Mouse (Mus musculus): ENCODE data around the gene Cnp. TPM values are rescaled to one million over a fixed set of nuclear protein-coding genes. Genes with fewer than 3 reads are reported as not detected.
"Not testable (repeated sequence)": the region's sequence is repeated elsewhere in the genome, so short reads cannot be mapped to it uniquely, and the experiment has no call there.

The Cnp gene
- polyA plus RNA-seq, 1 experiment from 2014 or later, result 34.7 TPM

GRCm38 (mm10) chr11:100611627-100612026 lies 36.9 kb downstream of the Cnp start:
- Histone ChIP-seq H3K4me2 (ENCODE audit: low read length) (no peak overlapping the region), H3K4me1 (replicated peaks; ENCODE audit: control insufficient read depth, insufficient read depth, low read length) (peaks cover 8% of the 10 kb centered on the region; the same call in 1 of the 2 replicates), H3K4me3 (ENCODE audit: low read depth, low read length) (no peak overlapping the region), H3K9ac (ENCODE audit: low read length) (no peak overlapping the region), H3K36me3 (ENCODE audit: control insufficient read depth, insufficient read depth, low read length) (peaks cover 23% of the 10 kb centered on the region), H3K27me3 (replicated peaks; ENCODE audit: control insufficient read depth, insufficient read depth, low read length) (no peaks in the 10 kb centered on the region), H3K27ac (ENCODE audit: low read depth) (no peak overlapping the region), H3K9me3 (ENCODE audit: control insufficient read depth, low read length) (no peaks in the 10 kb centered on the region)
- ATAC-seq (replicated peaks; ENCODE audit: low FRiP score, low TSS enrichment, low read depth) (no peak), DNase-seq (ENCODE audit: low spot score) (no peak)
- WGBS, result 88% methylated on average over 6 of the region's 6 CpGs

GRCm38 (mm10) chr11:100613241-100613640 lies 38.5 kb downstream of the Cnp start:
- DNase-seq (ENCODE audit: low spot score), result no peak

GRCm38 (mm10) chr11:100616332-100616731 lies 41.6 kb downstream of the Cnp start:
- H3K27me3 ChIP-seq (replicated peaks; ENCODE audit: control insufficient read depth, insufficient read depth, low read length), result no peaks in the 10 kb centered on the region
- peaks cover 14% of the 10 kb centered on the region for H3K4me1 ChIP-seq (replicated peaks; ENCODE audit: control insufficient read depth, insufficient read depth, low read length)
- no peak overlapping the region for H3K4me3 ChIP-seq (ENCODE audit: low read depth, low read length)
- H3K36me3 ChIP-seq (ENCODE audit: control insufficient read depth, insufficient read depth, low read length), result peaks cover 7% of the 10 kb centered on the region; the same call in 1 of the 2 replicates
- H3K27ac ChIP-seq (ENCODE audit: low read depth), result no peak overlapping the region
- no peaks in the 10 kb centered on the region for H3K9me3 ChIP-seq (ENCODE audit: control insufficient read depth, low read length)
- ATAC-seq (replicated peaks; ENCODE audit: low FRiP score, low TSS enrichment, low read depth) (no peak), DNase-seq (ENCODE audit: low spot score) (no peak)
- 88% methylated on average over 5 of the region's 5 CpGs for WGBS
- H3K9ac ChIP-seq (ENCODE audit: low read length), result no peak overlapping the region
- no peak overlapping the region for H3K4me2 ChIP-seq (ENCODE audit: low read length)

More at GRCm38 (mm10) chr11:100613241-100613640, 38.5 kb downstream of the Cnp start:
- no peak overlapping the region for H3K27ac ChIP-seq (ENCODE audit: low read depth)
- H3K4me1 ChIP-seq (replicated peaks; ENCODE audit: control insufficient read depth, insufficient read depth, low read length), result peaks cover 16% of the 10 kb centered on the region
- H3K9me3 ChIP-seq (ENCODE audit: control insufficient read depth, low read length), result no peaks in the 10 kb centered on the region
- H3K9ac ChIP-seq (ENCODE audit: low read length), result no peak overlapping the region
- no peak overlapping the region for H3K4me3 ChIP-seq (ENCODE audit: low read depth, low read length)
- peaks cover 18% of the 10 kb centered on the region for H3K36me3 ChIP-seq (ENCODE audit: control insufficient read depth, insufficient read depth, low read length)
- no peak overlapping the region; the same call in 1 of the 2 replicates for H3K4me2 ChIP-seq (ENCODE audit: low read length)
- WGBS, result 88% methylated on average over 3 of the region's 3 CpGs
- ATAC-seq (replicated peaks; ENCODE audit: low FRiP score, low TSS enrichment, low read depth), result no peak
- no peaks in the 10 kb centered on the region for H3K27me3 ChIP-seq (replicated peaks; ENCODE audit: control insufficient read depth, insufficient read depth, low read length)

GRCm38 (mm10) chr11:100616836-100617235 lies 42.1 kb downstream of the Cnp start:
- DNase-seq (ENCODE audit: low spot score); ATAC-seq (replicated peaks; ENCODE audit: low FRiP score, low TSS enrichment, low read depth); H3K4me2 ChIP-seq (ENCODE audit: low read length); H3K9ac ChIP-seq (ENCODE audit: low read length); H3K27ac ChIP-seq (ENCODE audit: low read depth); H3K9me3 ChIP-seq (ENCODE audit: control insufficient read depth, low read length); H3K27me3 ChIP-seq (replicated peaks; ENCODE audit: control insufficient read depth, insufficient read depth, low read length); H3K4me3 ChIP-seq (ENCODE audit: low read depth, low read length); H3K36me3 ChIP-seq (ENCODE audit: control insufficient read depth, insufficient read depth, low read length): not testable (repeated sequence)
- H3K4me1 ChIP-seq (replicated peaks; ENCODE audit: control insufficient read depth, insufficient read depth, low read length), result peaks cover 14% of the 10 kb centered on the region
- 94% methylated on average over 7 of the region's 7 CpGs for WGBS

GRCm38 (mm10) chr11:100617480-100617879 lies 42.8 kb downstream of the Cnp start:
- Histone ChIP-seq H3K4me3 (ENCODE audit: low read depth, low read length) (peak overlapping the region; percentile 99), H3K27ac (ENCODE audit: low read depth) (no peak overlapping the region), H3K27me3 (replicated peaks; ENCODE audit: control insufficient read depth, insufficient read depth, low read length) (no peaks in the 10 kb centered on the region), H3K4me1 (replicated peaks; ENCODE audit: control insufficient read depth, insufficient read depth, low read length) (peaks cover 14% of the 10 kb centered on the region), H3K9me3 (ENCODE audit: control insufficient read depth, low read length) (no peaks in the 10 kb centered on the region), H3K36me3 (ENCODE audit: control insufficient read depth, insufficient read depth, low read length) (peaks cover 7% of the 10 kb centered on the region; the same call in 1 of the 2 replicates), H3K9ac (ENCODE audit: low read length) (peak overlapping the region; percentile 16; the same call in 1 of the 2 replicates), H3K4me2 (ENCODE audit: low read length) (peak overlapping the region; percentile 85)
- DNase-seq (ENCODE audit: low spot score) (no peak), ATAC-seq (replicated peaks; ENCODE audit: low FRiP score, low TSS enrichment, low read depth) (no peak)
- WGBS, result 65% methylated on average over 4 of the region's 4 CpGs

GRCm38 (mm10) chr11:100618761-100619484 lies 44.2 kb downstream of the Cnp start, which contains the start of gene Nkiras2:
Nkiras2 (plus strand) TSS chr11:100619244.
- Histone ChIP-seq H3K27me3 (replicated peaks; ENCODE audit: control insufficient read depth, insufficient read depth, low read length) (no peaks in the 10 kb centered on the region), H3K27ac (ENCODE audit: low read depth) (peak within 1 kb of the TSS; percentile 94), H3K4me3 (ENCODE audit: low read depth, low read length) (peak within 1 kb of the TSS; percentile 99), H3K4me2 (ENCODE audit: low read length) (peak within 1 kb of the TSS; percentile 85), H3K9me3 (ENCODE audit: control insufficient read depth, low read length) (no peaks in the 10 kb centered on the region), H3K36me3 (ENCODE audit: control insufficient read depth, insufficient read depth, low read length) (peaks cover 7% of the 10 kb centered on the region; the same call in 1 of the 2 replicates), H3K9ac (ENCODE audit: low read length) (peak within 1 kb of the TSS; percentile 96), H3K4me1 (replicated peaks; ENCODE audit: control insufficient read depth, insufficient read depth, low read length) (peaks cover 17% of the 10 kb centered on the region)
- under 1% methylated on average over 33 of the region's 36 CpGs for WGBS
- DNase-seq (ENCODE audit: low spot score) (no peak), ATAC-seq (replicated peaks; ENCODE audit: low FRiP score, low TSS enrichment, low read depth) (peak; percentile 62)

GRCm38 (mm10) chr11:100619485-100619975 lies 44.8 kb downstream of the Cnp start:
- WGBS, result under 1% methylated on average over 40 of the region's 40 CpGs
- H3K4me2 ChIP-seq (ENCODE audit: low read length), result peak overlapping the region; percentile 66
- H3K4me3 ChIP-seq (ENCODE audit: low read depth, low read length), result peak overlapping the region; percentile 99

GRCm38 (mm10) chr11:100619982-100620381 lies 45.3 kb downstream of the Cnp start, which contains the start of gene Dnajc7:
Dnajc7 (minus strand) TSS chr11:100620168.
- Histone ChIP-seq H3K4me1 (replicated peaks; ENCODE audit: control insufficient read depth, insufficient read depth, low read length) (peaks cover 20% of the 10 kb centered on the region), H3K36me3 (ENCODE audit: control insufficient read depth, insufficient read depth, low read length) (peaks cover 7% of the 10 kb centered on the region; the same call in 1 of the 2 replicates), H3K4me3 (ENCODE audit: low read depth, low read length) (peak within 1 kb of the TSS; percentile 99), H3K9ac (ENCODE audit: low read length) (peak within 1 kb of the TSS; percentile 96), H3K4me2 (ENCODE audit: low read length) (peak within 1 kb of the TSS; percentile 85), H3K27me3 (replicated peaks; ENCODE audit: control insufficient read depth, insufficient read depth, low read length) (no peaks in the 10 kb centered on the region), H3K9me3 (ENCODE audit: control insufficient read depth, low read length) (no peaks in the 10 kb centered on the region), H3K27ac (ENCODE audit: low read depth) (peak within 1 kb of the TSS; percentile 94)
- DNase-seq (ENCODE audit: low spot score), result no peak
- no peak for ATAC-seq (replicated peaks; ENCODE audit: low FRiP score, low TSS enrichment, low read depth)
- 4% methylated on average over 11 of the region's 11 CpGs for WGBS

More at GRCm38 (mm10) chr11:100619485-100619975, 44.8 kb downstream of the Cnp start:
- Histone ChIP-seq H3K9ac (ENCODE audit: low read length) (peak overlapping the region; percentile 96), H3K27ac (ENCODE audit: low read depth) (peak overlapping the region; percentile 94), H3K4me1 (replicated peaks; ENCODE audit: control insufficient read depth, insufficient read depth, low read length) (peaks cover 20% of the 10 kb centered on the region), H3K36me3 (ENCODE audit: control insufficient read depth, insufficient read depth, low read length) (peaks cover 7% of the 10 kb centered on the region; the same call in 1 of the 2 replicates), H3K27me3 (replicated peaks; ENCODE audit: control insufficient read depth, insufficient read depth, low read length) (no peaks in the 10 kb centered on the region), H3K9me3 (ENCODE audit: control insufficient read depth, low read length) (no peaks in the 10 kb centered on the region)
- DNase-seq (ENCODE audit: low spot score) (peak; percentile 99), ATAC-seq (replicated peaks; ENCODE audit: low FRiP score, low TSS enrichment, low read depth) (peak; percentile 94)
